Mouse (Mus musculus) monocyte, adult 2 months (primary cell): ENCODE measurements around the gene Nr2c2ap.

ENCODE experiments used
- DNase-seq, 2 experiments: peaks; one replicate each; pipeline ENCODE4 v3.0.0; 2022; ENCODE audit warnings: low spot score in 2 of 2, low read depth in 1 of 2

The Nr2c2ap gene

DNA sequence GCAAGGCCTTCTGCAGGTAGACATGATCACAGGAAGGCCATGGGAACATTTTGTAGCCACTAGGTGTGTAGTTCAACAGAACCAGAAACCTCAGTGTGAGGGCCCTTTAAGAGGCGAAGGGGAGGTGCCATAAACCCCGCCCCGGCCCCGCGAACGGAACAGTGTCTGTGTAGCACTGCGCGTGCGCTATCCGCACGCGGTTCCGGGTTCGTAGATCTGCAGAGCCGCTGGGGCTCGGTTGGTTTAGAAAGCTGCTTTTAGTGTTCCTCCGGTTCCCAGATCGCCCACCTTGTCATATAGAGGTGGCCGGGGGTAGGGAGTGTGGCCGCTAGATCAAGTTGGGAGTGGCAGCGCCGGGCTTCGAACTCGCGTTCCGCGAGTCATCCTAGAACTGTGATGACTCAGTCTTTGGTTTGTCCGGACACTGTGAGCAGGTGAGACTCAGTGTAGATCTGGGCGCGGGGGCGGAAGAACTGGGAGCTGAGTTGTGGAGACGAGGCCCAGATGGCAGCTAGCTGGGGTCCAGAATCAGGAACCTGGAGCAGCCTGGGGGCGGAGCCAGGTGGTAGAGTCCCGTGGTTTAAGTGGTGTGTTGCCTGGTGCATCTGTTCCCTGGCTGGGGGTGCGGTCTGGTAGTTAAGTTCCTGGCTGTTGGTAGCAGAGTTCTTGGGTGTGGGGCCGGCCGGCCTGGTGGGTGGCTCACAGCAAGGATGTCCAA lies at the start of gene Nr2c2ap:
TSS of gene Nr2c2ap (plus strand) at position 168 of the 718 bp plus-strand sequence.
- peak; percentile 35 to 64 for DNase-seq

DNA sequence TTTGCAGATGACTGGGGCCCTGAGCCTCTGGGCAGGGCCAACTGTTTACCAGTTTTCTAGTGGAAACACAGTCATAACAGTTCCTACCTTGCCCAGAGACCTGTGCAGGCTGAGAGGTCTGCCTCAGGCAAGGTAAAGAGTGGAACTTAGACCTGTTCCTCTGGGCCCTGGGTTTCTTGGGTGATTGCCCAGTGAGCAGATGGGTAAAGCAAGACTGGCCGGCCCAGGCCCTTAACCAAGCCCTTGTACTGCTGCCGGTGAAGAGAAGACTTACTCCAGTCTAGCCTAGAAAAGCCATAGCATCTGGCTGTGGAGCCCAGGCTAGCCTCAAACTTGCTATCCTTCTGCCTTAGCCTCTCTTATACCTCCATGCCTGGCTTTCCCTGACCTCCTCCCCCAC lies 49.2 kb upstream of the Nr2c2ap start:
- DNase-seq = no peak

DNA sequence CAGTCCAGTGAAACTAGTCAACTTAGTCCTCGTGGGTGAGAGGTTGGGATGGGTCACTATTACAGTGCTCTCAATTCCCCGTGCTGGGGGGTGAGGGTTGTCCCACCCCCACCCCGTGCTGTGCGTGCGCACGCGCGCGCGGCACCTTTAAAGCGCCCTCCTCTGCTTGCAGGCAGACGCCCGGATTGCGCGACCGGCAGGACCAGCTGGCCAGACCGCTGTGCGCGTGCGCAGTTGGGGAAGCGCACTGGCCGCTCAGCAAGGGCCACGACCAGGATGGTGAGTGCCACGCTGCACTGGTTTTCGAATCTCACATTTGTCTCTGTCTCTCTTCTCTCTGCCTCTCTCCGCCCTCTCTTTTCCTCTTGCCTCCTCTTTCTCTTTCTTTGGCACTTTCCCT lies 47.8 kb upstream of the Nr2c2ap start, which contains the start of gene Hapln4:
TSS of gene Hapln4 (plus strand) at position 173 of the 400 bp plus-strand sequence.
- DNase-seq = no peak

DNA sequence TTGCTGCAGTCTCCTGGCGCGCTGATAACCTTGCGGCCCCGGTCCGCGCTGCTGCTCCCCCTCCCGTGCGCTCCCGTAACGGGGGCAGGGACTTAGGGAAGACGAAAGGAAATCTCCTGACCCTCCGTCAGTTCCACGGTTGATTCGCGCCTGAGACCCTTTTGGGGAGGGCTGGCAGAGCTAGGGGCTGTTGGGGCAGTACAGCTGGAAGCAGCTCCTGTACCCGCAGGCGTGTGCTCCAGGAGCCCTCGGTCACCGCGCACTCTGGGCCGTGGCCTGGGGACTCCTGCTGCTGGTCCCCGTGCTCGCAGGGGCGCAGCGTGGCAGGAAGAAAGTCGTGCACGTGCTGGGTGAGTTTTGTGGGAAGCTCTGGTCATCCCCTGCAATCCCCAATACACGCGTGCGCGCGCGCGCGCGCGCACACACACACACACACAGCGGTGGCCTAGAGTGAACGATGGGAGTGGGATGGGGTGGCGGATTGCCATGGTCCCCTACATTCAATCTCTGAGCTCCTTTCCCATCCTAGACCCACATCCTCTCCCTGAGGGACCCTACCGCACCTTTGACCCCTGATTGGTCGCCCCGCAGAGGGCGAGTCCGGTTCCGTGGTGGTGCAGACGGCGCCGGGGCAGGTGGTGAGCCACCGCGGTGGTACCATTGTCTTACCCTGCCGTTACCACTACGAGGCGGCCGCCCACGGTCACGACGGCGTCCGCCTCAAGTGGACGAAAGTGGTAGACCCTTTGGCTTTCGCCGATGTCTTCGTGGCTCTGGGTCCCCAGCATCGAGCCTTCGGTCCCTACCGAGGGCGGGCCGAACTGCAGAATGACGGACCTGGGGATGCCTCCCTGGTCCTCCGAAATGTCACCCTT lies 46.7 kb upstream of the Nr2c2ap start:
- no peak for DNase-seq

DNA sequence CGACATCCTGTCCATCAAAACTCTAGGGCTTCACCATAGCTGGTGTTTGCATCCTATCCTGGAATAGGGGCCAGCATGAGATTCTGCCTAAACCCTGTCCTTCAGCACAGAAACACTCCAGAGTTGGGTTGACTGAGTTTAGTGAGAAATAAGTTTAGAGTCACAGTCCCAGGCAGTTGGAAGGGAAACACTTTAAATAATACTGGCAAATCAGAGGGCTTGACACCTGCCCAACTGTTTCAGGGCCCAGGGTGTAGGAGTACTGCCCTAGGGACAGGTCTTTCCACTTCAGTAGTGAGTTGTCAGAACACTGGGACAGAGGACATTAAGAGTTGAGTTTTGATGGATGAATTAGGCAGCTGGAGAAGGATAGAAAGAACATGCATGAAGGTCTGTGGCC lies 45.0 kb upstream of the Nr2c2ap start:
- DNase-seq = no peak

- no peak for DNase-seq
Observed at GRCm38 (mm10) chr8:70087237-70087636, 43.9 kb upstream of the Nr2c2ap start.

GRCm38 (mm10) chr8:70087836-70088650 lies 43.1 kb upstream of the Nr2c2ap start:
- no peak for DNase-seq

DNA sequence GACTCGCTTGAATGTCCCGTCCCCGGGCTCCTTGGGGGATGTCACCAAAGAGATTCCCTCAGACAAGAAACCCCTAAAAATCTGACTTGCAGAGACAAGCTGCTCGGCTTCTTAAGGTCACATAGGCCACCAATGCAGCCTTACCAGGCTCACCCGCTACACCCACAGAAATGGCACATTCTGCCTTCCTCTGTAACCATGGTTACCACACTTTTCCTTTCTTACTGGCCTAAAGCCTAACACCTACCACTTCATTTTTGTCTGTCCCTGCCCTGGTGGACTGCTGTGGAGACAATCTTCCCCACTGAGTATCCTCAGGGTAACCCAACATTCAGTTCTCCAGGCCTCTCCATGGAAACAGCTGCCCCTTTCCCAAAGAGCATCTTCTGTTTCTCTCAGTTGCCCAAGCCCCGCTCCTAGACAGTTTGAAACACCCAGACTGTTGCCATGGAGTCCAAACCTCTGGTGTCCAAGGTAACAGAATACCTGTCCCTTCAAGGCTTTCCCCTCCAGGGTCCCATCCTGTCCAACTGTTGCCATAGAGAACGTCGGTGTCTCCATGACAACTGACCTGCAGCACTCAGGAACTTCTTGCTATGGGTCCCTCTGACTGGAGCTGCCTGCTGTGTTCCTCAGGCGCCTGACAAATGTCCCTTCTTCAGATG lies 41.7 kb upstream of the Nr2c2ap start:
- no peak for DNase-seq

- no peak for DNase-seq
Observed at GRCm38 (mm10) chr8:70092786-70093185, 38.3 kb upstream of the Nr2c2ap start.

GRCm38 (mm10) chr8:70099276-70099675 lies 31.9 kb upstream of the Nr2c2ap start:
- no peak for DNase-seq

- no peak for DNase-seq
Observed at GRCm38 (mm10) chr8:70100241-70100640, 30.9 kb upstream of the Nr2c2ap start.

GRCm38 (mm10) chr8:70104506-70104905 lies 26.6 kb upstream of the Nr2c2ap start:
- no peak for DNase-seq

DNA sequence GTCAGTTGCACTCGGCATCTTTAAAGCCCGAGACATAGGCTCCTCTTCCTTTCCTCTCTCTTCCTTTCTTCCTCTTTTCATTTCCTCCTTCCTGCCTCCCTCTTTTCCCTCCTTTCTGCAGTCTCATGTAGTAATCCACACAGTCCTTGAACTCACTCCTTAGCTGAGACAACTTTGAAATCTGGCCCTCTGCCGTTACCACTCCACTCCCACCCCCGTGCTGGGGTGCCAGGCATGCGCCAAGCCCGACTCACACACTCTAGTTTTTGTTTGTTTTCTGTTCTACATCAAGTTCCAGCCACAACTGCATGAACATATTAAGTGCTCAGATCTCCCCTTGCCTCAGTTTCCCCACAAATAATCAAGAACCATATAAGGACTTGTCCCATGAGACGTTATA lies 26.2 kb upstream of the Nr2c2ap start:
- no peak for DNase-seq

DNA sequence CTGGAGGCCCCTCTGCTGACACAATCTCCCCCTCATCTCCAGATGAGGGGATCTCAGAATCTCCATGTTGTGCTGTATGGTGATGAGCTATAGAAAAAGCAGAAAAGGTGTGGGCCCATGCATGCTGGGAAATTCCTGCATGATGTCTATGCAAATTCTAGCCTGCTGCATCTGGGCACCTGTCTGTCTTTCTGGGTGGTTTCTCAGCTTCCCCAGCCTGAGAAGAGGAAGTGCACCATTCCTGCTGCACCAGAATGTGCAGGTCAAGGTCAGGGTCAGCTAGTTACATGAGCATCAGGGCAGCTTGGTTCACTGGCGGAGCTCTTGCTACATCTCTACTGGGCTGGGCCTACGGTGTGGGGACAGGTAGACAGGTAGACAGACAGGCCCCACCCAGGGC lies 20.7 kb upstream of the Nr2c2ap start:
- DNase-seq = no peak

DNA sequence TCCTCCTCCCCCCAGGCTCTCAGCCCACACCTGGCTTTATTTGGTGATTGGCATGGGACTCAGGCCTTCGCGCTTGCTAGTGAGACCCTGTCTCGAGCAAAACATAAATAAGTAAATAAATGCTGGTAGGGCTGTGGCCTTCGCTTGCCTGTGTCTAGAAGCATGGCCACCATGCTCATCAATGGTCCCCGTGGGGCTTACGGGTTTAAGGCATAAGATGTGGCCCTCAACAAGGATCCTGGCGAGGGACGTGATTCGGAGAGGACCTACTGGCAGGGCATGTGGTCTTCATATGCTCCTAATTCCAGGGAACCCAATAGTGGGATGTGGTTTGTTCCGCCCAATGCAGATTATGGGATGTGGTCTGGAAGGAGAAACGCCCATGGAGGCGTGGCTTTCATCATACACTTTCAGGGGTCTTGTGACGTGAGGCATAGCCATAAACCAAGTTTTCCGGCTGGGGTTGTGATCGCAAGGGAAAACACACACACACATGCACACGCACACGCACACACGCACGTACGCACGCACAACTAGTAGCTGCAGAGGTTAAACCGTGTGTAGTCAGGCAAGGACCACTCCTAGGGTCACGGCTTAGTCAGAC lies 19.8 kb upstream of the Nr2c2ap start:
- no peak for DNase-seq

- no peak for DNase-seq
Observed at GRCm38 (mm10) chr8:70112401-70113016, 18.6 kb upstream of the Nr2c2ap start.

- no peak for DNase-seq
Observed at GRCm38 (mm10) chr8:70114488-70114887, 16.6 kb upstream of the Nr2c2ap start.

DNA sequence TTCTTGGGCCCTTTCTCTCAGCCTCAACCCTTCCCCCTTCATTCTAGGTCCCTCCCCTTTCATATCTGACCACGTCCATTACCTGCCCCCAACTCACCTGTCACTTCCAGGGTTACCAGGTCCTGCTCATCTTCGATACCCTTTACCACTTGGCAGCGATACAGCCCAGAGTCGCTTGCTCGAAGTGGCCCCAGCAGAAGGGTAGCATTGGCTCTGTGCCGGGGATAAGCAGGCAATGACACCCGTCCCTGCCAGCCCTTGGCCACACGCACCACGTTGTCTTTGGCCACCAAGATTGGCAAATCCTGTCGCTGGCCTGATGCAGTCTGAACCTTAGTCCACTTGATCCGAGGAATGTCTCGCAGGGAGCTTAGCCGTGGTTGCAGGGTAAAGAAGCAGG lies 16.2 kb upstream of the Nr2c2ap start:
- no peak for DNase-seq

DNA sequence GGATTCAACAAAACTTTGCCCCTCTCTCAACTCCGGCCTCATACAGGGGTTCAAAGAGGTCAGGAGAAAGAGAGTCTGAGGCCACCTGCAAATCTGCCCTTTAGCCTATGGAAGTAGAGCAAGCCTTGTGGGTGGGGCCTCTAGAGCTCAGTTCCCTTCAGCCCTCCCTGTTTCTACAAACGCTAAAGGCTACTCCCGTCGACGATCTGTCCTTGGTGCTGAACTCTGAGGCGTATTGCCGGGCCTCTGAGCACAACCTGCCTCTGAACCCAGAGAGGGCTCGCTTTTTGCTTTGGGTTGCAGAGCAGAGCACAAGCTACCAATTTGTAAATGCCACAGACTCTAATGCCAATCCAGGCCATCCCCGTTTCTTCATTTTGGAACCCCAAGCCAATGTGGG lies 13.5 kb upstream of the Nr2c2ap start:
- no peak for DNase-seq
